Mouse (Mus musculus): ENCODE results near the gene Erlin1.

Gene Erlin1

DNA sequence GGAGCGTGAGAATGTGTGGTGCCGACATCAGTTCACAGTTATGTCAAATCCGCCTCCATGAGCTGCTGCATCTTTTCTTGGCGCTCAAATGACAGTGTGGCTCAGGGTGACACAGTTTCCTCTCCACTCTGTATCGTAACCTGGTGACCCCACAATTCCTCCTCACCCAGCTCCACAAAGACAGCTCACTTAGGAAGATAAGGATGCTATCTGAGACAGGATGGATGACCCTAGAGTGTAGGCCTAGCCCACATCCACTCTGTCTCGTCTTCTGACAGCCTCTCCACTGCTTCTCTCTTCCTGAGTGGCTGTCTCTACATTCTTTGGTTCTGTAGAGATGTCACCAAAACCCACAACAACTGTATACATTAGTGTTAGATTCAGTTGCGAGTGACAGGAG lies 74.2 kb downstream of the Erlin1 start:
- DNase-seq, result no peak

GRCm38 (mm10) chr19:43992464-43992863 lies 77.1 kb downstream of the Erlin1 start:
- DNase-seq, result no peak

DNA sequence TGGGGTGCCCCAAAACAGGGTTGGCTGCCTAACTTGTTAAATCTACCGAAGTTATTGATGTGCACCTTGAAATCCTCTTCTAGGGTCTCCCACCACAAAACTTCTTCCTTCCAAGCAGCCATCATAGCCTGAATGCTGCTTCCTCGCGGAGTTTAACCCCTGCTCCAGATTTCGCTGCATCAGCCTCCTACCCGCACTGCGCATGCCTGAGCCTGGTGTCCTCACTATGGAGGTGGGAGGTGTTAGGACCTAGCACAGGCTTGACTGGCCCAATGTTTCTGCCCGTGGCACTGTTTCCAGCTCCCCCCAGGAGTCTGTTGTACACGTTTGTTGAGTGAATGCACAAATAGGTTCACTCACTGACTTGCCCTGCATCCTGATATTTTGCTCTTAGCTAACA lies 79.2 kb downstream of the Erlin1 start:
- no peak for DNase-seq

GRCm38 (mm10) chr19:43986069-43986794 lies 83.4 kb downstream of the Erlin1 start, which contains the start of gene Cpn1:
Gene Cpn1 (minus strand): TSS chr19:43986556.
- no peak for DNase-seq
